Mouse (Mus musculus) erythroid progenitor cell, adult 5-6 weeks (primary cell): ENCODE data around the gene Arf1. TPM values are rescaled to one million over a fixed set of nuclear protein-coding genes. Genes with fewer than 3 reads are reported as not detected.

ENCODE experiments used
- ATAC-seq: replicated peaks from 2 replicates; pipeline ENCODE4 v1.8.0; 2016; ENCODE audit warnings: moderate number of reproducible peaks, mild to moderate bottlenecking, moderate TSS enrichment, inconsistent platforms; ENCODE audit not compliant: poor library complexity, low FRiP score, severe bottlenecking
- total RNA-seq, 2 experiments: library from RNA; stranded (forward) in 1 of 2; stranded (reverse) in 1 of 2; fragments of 150-400 nt in 1 of 2; fragments of 186-747, 209-891 nt in 1 of 2; gene quantifications; 2 replicates each; pipeline versions ENCODE4 v1.2.3 to v1.2.4; 2015 to 2017; ENCODE audit warnings: low replicate concordance in 2 of 2

Arf1 gene
- total RNA-seq (2015; ENCODE audit: low replicate concordance) (118 and 138 TPM in 2 replicates), total RNA-seq (2017; ENCODE audit: low replicate concordance) (107 and 109 TPM in 2 replicates)

GRCm38 (mm10) chr11:59228122-59228953 lies at the start of gene Arf1:
Gene Arf1 (minus strand): TSS chr11:59228270.
- ATAC-seq = peak; percentile 91

GRCm38 (mm10) chr11:59276877-59277276 lies 48.8 kb upstream of the Arf1 start:
- no peak for ATAC-seq

GRCm38 (mm10) chr11:59274184-59274583 lies 46.1 kb upstream of the Arf1 start:
- no peak for ATAC-seq

DNA sequence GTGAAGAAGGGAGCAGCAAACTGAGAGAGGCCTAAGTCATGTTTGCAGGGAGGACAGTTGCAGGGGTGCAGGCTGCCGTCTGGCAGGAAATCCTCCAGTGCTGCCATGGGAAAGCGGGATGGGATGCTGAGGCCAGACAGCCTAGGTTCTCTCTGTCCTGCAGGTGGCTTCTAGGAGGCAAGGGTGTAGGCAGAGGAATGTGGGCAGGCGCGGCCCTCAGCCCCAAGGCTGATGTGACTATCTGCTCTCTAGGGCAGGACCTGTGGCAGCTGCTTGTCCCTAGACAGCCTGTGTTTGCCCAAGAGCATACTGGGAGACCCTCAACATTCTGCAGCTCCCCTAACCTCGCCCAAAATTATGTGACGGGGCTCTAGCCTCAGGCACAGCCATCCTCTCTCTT lies 38.7 kb upstream of the Arf1 start:
- ATAC-seq = no peak

GRCm38 (mm10) chr11:59265154-59265813 lies 37.2 kb upstream of the Arf1 start:
- ATAC-seq = no peak

DNA sequence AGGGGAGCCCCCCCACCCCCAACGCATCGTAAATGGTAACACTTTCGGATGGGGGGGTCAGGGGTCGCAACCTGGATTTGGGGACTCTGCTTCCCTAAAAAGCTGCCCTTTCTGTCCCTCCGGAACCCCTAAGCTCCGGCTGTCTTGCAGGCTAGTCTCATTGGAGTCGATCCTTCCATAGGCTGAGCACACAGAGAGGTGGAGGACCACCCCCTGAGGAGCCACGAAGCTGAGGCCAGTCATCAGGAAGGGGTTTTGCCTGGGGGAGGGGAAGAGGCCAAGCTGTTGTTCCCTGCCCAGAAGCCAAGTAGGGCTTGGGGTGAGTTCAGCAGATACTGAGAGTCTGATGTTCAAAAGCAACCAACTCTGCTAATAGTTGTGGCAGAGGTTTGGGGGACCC lies 36.5 kb upstream of the Arf1 start:
- ATAC-seq = no peak

DNA sequence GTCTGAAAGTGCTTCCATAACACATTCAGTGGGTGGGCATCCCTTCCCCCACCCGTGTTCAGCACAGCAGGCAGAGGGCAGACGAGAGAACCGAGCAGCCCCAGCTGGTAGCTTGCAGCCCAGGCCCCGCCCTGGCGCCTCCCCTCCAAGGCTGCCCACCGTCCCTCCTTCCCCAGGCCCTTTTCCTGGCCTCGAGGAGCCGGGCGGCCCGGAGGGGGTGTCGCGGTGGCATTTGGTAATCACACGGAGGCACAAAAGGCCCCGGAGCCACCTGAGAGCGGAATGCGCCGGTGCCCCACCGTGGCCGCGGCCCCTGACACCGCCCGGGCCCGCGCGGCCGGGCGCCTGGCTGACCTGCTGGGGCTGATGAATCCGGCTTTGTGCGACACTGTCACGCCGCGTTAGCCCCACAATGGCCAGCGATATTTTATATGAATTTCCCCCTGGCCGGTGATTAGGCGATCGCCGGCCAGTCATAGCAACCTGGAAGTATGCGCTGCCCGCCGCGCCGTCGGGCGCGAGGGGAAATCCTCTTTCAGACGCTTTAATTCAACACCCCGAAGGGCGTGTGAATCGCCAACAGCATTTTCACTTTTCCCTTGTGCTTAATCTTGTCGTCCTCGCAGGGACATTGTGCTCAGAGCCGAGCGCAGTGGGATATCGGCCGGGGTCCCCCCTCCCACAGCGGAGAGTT lies 35.9 kb upstream of the Arf1 start:
- no peak for ATAC-seq

- no peak for ATAC-seq
These were observed 34.2 kb upstream of the Arf1 start for GRCm38 (mm10) chr11:59262308-59262707.

- peak; percentile 94 for ATAC-seq
These were observed 32.8 kb upstream of the Arf1 start for GRCm38 (mm10) chr11:59260706-59261493.

- ATAC-seq = no peak
These were observed 31.6 kb upstream of the Arf1 start for GRCm38 (mm10) chr11:59259647-59260046.

- ATAC-seq = no peak
These were observed 20.0 kb upstream of the Arf1 start for GRCm38 (mm10) chr11:59248101-59248500.

DNA sequence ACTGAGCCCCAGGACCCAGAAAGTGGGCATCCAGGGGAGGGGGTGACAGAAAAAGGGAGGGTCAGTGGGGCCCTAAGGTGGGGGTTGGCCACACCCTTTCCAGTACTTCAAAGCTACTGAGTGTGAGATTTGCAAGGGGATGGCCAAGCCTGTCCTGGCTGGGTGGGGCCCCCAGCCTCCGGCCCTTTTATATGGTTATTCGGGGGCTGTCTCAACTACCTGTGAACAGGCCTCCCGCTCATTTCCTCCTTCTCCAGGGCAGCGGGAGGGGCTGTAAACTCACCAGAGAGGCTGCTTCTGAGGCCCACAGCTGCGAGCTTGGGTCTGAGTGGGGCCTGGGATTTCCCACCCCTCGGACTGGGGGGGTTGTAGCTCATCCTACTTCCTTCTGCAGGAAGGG lies 15.8 kb upstream of the Arf1 start:
- ATAC-seq = no peak

DNA sequence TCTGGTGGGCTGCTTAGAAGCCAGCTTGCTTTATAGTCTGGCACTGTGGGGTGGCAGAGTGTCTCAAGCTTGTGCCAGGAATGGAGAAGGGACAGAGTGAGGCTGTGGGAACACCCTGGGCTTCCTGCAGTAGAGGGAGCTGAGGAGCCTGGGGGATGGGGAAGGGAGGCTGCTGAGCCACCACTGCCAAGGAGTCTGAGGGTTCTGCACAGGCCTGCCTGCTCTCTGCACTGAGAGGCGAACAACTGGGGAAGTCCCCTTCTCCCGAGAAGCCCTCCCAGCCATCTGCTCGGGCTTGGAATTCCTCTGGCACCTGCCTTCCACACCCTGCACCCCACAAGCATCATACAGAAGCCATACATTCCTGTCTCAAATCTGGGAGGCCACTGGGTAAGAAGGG lies 13.8 kb upstream of the Arf1 start:
- ATAC-seq = no peak

GRCm38 (mm10) chr11:59239796-59240195 lies 11.7 kb upstream of the Arf1 start:
- no peak for ATAC-seq

DNA sequence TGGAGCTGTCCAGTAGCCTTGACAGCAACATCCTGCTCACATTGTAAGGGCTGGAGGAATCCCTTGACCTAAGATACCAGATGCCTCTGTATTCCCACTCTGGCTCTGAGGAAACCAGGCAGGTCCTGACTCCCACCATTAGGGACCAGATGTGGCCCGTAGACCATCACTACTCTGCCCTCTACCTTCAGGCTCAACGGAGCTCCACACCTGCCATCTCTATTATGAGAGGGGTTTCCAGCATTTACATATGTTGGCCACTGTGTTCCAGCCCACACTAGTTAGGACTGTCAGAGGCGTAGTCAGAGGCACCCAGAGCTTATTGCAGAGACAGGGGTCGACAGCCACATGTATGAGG lies 11.3 kb upstream of the Arf1 start:
- ATAC-seq = no peak

DNA sequence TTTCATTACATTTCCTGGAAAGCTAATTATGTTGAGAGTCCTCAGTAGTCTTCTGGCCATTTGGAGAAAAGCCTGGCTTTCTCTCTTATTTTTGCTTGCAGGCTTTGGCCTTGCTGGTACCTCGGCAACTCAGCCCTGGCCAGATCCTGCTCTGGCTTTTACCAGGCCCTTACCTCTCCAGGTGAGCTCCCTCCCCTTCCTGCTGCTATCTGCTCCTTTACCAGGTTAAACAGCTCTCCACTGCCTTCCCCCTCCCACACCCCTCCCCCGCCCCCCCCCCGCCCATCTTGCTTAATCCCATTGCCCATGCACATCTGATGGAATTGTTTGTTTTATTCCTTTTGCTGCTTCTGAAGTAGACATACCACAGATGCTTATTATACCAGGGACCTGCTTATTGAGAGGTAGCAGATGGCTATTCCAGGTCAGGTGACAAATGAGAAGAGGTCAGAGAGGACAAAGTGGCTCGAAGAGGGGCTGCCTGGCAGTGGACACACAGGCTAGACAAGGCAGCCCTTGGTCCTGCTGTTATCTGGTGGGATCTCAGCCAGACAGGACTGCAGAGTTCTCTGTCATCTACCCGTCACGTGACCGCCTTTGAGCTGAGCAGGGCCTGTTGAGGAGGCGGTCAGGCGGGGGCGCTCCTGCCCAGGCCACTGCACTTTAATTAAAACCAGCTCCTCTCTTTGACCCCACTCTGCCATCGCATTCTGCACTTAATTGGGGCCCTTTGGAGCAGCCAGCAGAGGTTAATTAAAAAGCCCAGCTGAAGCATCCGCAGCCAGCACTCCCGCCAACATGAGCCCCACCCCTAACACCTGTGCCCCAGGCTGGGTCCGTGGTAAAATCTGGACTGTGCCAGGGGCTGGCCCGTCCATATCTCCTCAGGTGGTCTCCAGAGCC lies 10.7 kb upstream of the Arf1 start:
- ATAC-seq = peak; percentile 75

DNA sequence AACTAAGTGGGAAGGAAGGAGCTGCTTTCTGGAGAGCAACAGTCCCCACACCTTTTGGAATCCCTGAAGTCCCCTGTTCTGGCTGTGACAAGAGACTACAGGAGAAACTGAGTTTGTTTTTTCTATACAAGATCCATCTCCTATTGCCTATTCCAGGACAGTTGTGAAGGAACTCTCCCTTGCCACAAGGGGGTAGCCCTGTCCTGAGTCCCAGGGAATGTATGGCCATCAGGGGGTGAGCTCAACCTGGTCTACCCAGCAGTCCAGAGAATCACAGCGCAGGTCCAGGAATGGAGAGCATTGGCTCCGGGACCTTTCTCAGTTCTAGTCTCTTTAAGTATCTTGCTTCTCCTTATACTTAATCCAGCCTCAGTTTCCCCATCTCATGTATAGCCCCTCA lies 4.7 kb upstream of the Arf1 start:
- ATAC-seq = no peak

DNA sequence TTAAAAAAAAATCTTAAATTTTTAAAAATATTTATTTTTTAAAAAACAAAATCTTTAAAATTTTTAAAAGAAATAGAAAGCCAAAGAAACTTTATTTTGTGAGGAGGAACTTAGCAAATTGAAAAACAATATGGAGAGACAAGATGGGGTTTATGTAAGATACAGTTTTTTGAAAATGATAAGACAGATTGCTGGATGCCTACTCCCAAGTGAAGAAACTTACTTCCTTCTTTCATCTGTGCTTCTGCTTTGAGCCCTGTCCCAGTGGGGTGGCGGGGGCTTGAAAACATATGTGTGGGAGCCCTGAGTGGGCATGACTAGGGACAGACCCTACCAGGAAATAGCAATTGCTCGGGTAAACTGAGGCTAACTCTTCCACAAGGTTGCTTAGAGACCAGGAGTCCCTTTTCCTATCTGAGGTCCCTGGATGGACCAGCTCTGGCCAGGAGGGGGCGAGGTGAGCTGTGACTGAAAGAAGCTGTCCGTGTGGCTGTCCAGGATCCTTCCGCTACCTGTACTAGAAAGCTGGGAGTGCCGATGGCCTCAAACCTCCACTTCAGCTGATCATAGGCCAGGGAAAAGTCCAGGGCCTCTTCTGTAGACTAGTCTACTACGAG lies 2.2 kb upstream of the Arf1 start:
- peak; percentile 58; the same call in 1 of the 2 replicates for ATAC-seq
